Mouse (Mus musculus): Measurements from ENCODE around the gene Hoxb5. TPM values are rescaled to one million over a fixed set of nuclear protein-coding genes. Genes with fewer than 3 reads are reported as not detected.

Hoxb5 gene
- polyA plus RNA-seq, 1 experiment from 2014 or later = not detected

DNA sequence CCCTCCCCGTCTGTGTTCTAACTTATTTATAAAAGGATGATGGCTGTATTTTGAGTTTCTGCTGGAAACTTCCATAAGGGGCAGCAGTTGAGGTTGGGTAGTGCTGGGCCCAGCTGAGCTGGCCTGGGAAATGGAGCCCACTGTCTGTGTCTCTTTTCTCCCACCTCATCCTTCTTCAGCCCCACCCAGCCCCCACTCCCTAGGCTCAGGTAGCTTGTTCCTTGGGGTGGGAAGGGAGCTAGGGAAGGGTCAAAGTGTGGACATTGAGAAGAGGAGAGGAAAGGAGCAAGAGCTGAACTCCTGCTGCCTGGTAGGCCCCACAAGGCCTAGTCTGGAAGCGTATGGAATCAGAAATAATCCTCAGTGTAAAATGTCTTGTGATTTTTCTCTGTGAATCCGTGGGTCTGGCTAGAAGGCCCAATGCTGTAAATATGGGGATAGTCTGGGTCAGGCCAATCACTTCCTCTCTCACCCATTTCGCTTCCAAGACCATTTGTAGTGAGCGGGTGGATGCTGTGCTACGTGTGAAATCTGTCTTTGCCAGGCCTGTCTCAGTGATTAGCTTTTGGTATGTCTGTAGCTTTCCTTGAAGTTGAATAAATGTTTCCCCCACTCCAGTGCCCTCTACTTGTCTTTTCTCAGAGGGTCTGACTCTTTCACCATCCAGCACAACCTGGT lies 2.5 kb downstream of the Hoxb5 start:
- H3K4me3 ChIP-seq = no peak overlapping the region
- H3K27ac ChIP-seq = no peak overlapping the region
- 10% methylated on average over 6 of the region's 6 CpGs for WGBS
- DNase-seq (ENCODE audit: extremely low spot score, low spot score) = no peak
- H3K4me1 ChIP-seq = peaks cover 12% of the 10 kb centered on the region
- no peaks in the 10 kb centered on the region for H3K36me3 ChIP-seq (replicated peaks)
- H3K27me3 ChIP-seq (ENCODE audit: poor library complexity, severe bottlenecking) = peaks cover 100% of the 10 kb centered on the region
- no peaks in the 10 kb centered on the region for H3K9me3 ChIP-seq

DNA sequence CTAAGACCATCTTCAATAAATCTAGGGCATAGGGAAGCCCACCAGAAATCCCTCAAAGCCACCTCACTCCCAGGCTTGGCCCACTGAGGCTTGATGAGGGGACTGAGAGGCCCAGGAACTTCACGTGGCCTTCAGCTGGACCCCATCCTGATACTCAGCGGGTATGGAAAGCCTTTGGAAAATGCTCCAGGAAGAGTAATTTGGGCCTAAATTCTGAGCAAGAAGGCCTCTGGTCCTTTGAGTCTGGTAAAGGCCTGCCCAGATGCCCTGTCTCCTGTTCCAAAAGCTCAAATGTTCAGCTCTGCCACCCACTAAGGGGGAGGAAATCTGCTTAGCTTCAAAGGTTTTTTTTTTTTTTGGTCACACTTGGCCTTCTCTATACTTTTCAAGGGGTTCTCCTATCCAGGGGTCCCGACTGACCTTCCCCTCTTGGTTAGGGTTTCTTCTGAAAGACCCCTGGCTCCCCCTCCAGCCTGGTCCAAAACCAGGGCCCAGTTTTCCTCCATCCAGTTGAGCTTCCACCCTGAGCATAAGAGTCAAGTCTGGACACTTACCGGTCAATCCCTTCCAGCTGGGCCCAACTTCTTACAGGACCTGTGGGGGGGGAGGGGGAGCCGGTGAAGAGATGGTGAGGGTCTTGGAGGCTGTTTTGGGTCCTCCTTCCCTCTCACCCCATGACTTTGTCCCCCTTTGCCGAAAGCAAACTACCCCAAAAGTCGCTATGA lies 3.2 kb downstream of the Hoxb5 start:
- DNase-seq (ENCODE audit: extremely low spot score, low spot score) = no peak
- Histone ChIP-seq H3K4me3 (no peak overlapping the region), H3K4me1 (peaks cover 10% of the 10 kb centered on the region), H3K27ac (no peak overlapping the region), H3K36me3 (replicated peaks) (no peaks in the 10 kb centered on the region), H3K9me3 (no peaks in the 10 kb centered on the region), H3K27me3 (ENCODE audit: poor library complexity, severe bottlenecking) (peaks cover 100% of the 10 kb centered on the region)
- 3% methylated on average over 7 of the region's 7 CpGs for WGBS

DNA sequence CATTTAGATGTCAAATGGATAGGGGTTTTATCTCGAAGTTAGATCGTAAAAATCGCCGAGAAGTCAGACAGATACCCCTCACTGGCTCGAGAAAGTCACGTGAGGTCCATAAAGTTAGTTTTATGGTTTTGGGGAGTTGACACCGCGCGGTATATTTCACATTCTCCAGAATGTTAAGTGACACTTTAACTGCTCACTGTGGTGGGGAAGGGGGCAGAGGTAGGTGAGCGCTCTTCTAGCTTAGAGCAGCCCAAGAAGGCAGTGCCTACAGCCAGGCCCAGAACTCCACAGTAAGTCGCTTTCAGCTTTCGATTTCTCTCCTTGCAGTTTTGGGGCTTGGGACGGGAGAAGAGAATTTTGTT lies 3.8 kb downstream of the Hoxb5 start:
- WGBS = 5% methylated on average over 13 of the region's 13 CpGs
- Histone ChIP-seq H3K4me3 (no peak overlapping the region), H3K4me1 (peaks cover 15% of the 10 kb centered on the region)

DNA sequence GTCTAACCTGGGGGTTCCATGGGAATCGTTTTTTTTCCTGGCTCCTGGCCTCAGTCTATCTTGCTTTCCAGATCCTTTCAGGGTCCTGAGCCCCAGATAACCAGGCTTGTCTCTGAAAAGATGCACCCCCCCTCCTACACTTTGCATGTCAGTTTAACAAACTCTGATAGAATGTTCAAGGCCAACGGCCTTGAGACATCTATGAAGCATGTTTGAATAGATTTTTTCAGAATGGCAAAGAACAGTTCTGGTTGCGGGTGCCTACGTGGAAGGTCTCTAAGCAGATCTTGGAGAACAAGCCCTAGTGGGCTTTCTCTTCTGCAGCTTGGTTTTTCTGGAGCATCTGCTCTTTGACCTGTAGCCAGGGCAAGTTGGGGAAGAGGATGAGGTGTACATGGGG lies 5.6 kb downstream of the Hoxb5 start:
- peaks cover 12% of the 10 kb centered on the region for H3K4me1 ChIP-seq
- no peak overlapping the region for H3K27ac ChIP-seq
- no peaks in the 10 kb centered on the region for H3K36me3 ChIP-seq (replicated peaks)
- no peak overlapping the region for H3K4me3 ChIP-seq
- no peaks in the 10 kb centered on the region for H3K9me3 ChIP-seq
- DNase-seq (ENCODE audit: extremely low spot score, low spot score) = no peak
- WGBS = 11% methylated on average over 4 of the region's 4 CpGs
- peaks cover 100% of the 10 kb centered on the region for H3K27me3 ChIP-seq (ENCODE audit: poor library complexity, severe bottlenecking)

More for the DNA sequence above, 3.8 kb downstream of the Hoxb5 start:
- H3K27me3 ChIP-seq (ENCODE audit: poor library complexity, severe bottlenecking) = peaks cover 100% of the 10 kb centered on the region
- H3K9me3 ChIP-seq = no peaks in the 10 kb centered on the region
- H3K27ac ChIP-seq = no peak overlapping the region
- DNase-seq (ENCODE audit: extremely low spot score, low spot score) = no peak
- H3K36me3 ChIP-seq (replicated peaks) = no peaks in the 10 kb centered on the region

GRCm38 (mm10) chr11:96309288-96309687 lies 6.2 kb downstream of the Hoxb5 start:
- Histone ChIP-seq H3K27ac (no peak overlapping the region), H3K4me1 (peaks cover 10% of the 10 kb centered on the region), H3K27me3 (ENCODE audit: poor library complexity, severe bottlenecking) (peaks cover 100% of the 10 kb centered on the region), H3K36me3 (replicated peaks) (no peaks in the 10 kb centered on the region), H3K4me3 (no peak overlapping the region), H3K9me3 (no peaks in the 10 kb centered on the region)
- no peak for DNase-seq (ENCODE audit: extremely low spot score, low spot score)
- WGBS = 8% methylated on average over 4 of the region's 4 CpGs

- Histone ChIP-seq H3K27me3 (ENCODE audit: poor library complexity, severe bottlenecking) (peaks cover 100% of the 10 kb centered on the region), H3K9me3 (no peaks in the 10 kb centered on the region), H3K4me1 (peaks cover 10% of the 10 kb centered on the region), H3K27ac (no peak overlapping the region), H3K4me3 (no peak overlapping the region), H3K36me3 (replicated peaks) (no peaks in the 10 kb centered on the region)
- no peak for DNase-seq (ENCODE audit: extremely low spot score, low spot score)
- 3% methylated on average over 20 of the region's 20 CpGs for WGBS
Measured at GRCm38 (mm10) chr11:96310183-96310938, 7.2 kb downstream of the Hoxb5 start.

- DNase-seq (ENCODE audit: extremely low spot score, low spot score) = no peak
- 6% methylated on average over 6 of the region's 6 CpGs for WGBS
- H3K27me3 ChIP-seq (ENCODE audit: poor library complexity, severe bottlenecking) = peaks cover 100% of the 10 kb centered on the region
- no peak overlapping the region for H3K27ac ChIP-seq
- no peaks in the 10 kb centered on the region for H3K36me3 ChIP-seq (replicated peaks)
- no peaks in the 10 kb centered on the region for H3K9me3 ChIP-seq
- H3K4me1 ChIP-seq = peaks cover 10% of the 10 kb centered on the region
- peak overlapping the region; percentile 22; the same call in 1 of the 2 replicates for H3K4me3 ChIP-seq
Measured at GRCm38 (mm10) chr11:96311097-96311496, 8.0 kb downstream of the Hoxb5 start.

- peaks cover 10% of the 10 kb centered on the region for H3K4me1 ChIP-seq
- H3K9me3 ChIP-seq = no peaks in the 10 kb centered on the region
- no peak overlapping the region for H3K27ac ChIP-seq
- peak; percentile 72 for DNase-seq (ENCODE audit: extremely low spot score, low spot score)
- H3K4me3 ChIP-seq = peak overlapping the region; percentile 22; the same call in 1 of the 2 replicates
- H3K27me3 ChIP-seq (ENCODE audit: poor library complexity, severe bottlenecking) = peaks cover 100% of the 10 kb centered on the region
- WGBS = 2% methylated on average over 31 of the region's 31 CpGs
- H3K36me3 ChIP-seq (replicated peaks) = no peaks in the 10 kb centered on the region
Measured at GRCm38 (mm10) chr11:96311520-96312417, 8.6 kb downstream of the Hoxb5 start.

DNA sequence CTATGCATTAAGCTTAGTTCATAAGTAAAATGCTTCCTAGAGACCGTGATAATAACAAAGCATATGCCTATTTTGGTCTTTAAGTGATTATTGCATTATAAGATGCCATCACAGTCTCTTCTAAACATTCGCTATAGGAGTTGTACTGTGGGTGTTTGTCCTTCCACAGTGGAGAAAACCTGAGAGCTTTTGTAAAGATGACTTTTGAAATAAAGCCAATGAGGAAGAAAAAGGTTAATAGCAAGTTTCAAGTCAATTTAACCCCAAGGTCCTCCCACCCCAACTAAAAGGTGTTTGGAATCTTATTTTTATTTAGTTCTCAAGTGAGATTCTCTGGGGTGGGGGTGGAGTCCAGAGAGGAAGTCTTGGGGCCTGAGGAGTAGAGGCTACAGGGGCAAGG lies 10.0 kb downstream of the Hoxb5 start:
- 16% methylated on average over 2 of the region's 2 CpGs for WGBS
- Histone ChIP-seq H3K4me3 (no peak overlapping the region), H3K9me3 (no peaks in the 10 kb centered on the region), H3K27ac (no peak overlapping the region), H3K4me1 (peaks cover 13% of the 10 kb centered on the region), H3K36me3 (replicated peaks) (no peaks in the 10 kb centered on the region), H3K27me3 (ENCODE audit: poor library complexity, severe bottlenecking) (peaks cover 100% of the 10 kb centered on the region)
- no peak for DNase-seq (ENCODE audit: extremely low spot score, low spot score)

- Histone ChIP-seq H3K4me1 (peaks cover 21% of the 10 kb centered on the region), H3K27ac (no peak overlapping the region), H3K9me3 (no peaks in the 10 kb centered on the region), H3K27me3 (ENCODE audit: poor library complexity, severe bottlenecking) (peaks cover 100% of the 10 kb centered on the region), H3K36me3 (replicated peaks) (no peaks in the 10 kb centered on the region), H3K4me3 (no peak overlapping the region)
- no peak for DNase-seq (ENCODE audit: extremely low spot score, low spot score)
- WGBS = 3% methylated on average over 12 of the region's 12 CpGs
Measured at GRCm38 (mm10) chr11:96313806-96314428, 10.8 kb downstream of the Hoxb5 start.

- no peak overlapping the region for H3K27ac ChIP-seq
- no peak overlapping the region for H3K4me3 ChIP-seq
- H3K9me3 ChIP-seq = no peaks in the 10 kb centered on the region
- peaks cover 100% of the 10 kb centered on the region for H3K27me3 ChIP-seq (ENCODE audit: poor library complexity, severe bottlenecking)
- H3K36me3 ChIP-seq (replicated peaks) = no peaks in the 10 kb centered on the region
- H3K4me1 ChIP-seq = peaks cover 26% of the 10 kb centered on the region
- DNase-seq (ENCODE audit: extremely low spot score, low spot score) = no peak
- WGBS = under 1% methylated on average over 34 of the region's 34 CpGs
Measured at GRCm38 (mm10) chr11:96314671-96315343, 11.7 kb downstream of the Hoxb5 start.

Data from forebrain, embryonic 10.5 days (tissue).